Mouse (Mus musculus): Measurements from ENCODE around the gene Top2a.

DNA sequence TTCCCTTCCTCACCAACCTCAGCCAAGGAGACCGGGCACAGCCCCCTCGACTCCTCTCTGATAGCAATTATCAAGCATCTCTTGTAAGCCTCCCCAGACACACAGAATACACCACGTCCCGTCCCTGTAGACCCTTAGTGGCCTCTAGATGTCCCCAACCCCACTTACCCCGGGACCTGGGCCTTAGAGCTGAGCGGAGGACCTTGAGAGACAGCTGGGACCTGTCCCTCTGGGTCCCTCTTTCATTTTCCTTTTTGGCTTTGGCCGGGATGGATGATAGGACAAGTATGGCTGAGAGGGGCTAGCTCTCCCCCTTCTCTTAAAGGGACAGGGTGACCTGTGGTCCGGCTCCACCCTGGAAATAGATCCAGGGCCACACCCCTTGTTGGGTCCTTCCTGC lies 40.4 kb downstream of the Top2a start:
- TF ChIP-seq POLR2A (IDR thresholded peaks at IDR 0.05; ENCODE audit: borderline replicate concordance, control insufficient read depth, low read depth, low read length) (no peak), CTCF (IDR thresholded peaks at IDR 0.05; ENCODE audit: control insufficient read depth, insufficient read depth, low read length) (no peak)

Measured in bone marrow, adult 2 months (tissue).